Mouse (Mus musculus) kidney, postnatal 0 days (tissue): ENCODE measurements around the gene Polm. TPM values are rescaled to one million over a fixed set of nuclear protein-coding genes. Genes with fewer than 3 reads are reported as not detected.

Source experiments
- ATAC-seq: fragments of 200-750 bp; cut with Nextera tagmentation; replicated peaks from 2 replicates; pipeline ENCODE4 v1.8.0; 2017; ENCODE audit warnings: low read depth, moderate number of reproducible peaks, moderate TSS enrichment, moderate library complexity; ENCODE audit not compliant: low FRiP score
- DNase-seq: peaks from one replicate; pipeline ENCODE4 v3.0.0-alpha.2; 2016; ENCODE audit warnings: low spot score
- H3K27ac ChIP-seq: fragments of 300-500 bp; sonication (generic); 2 replicates; pipeline ENCODE4 v1.5.1; 2014; ENCODE audit warnings: mild to moderate bottlenecking
- H3K27me3 ChIP-seq: fragments of 300-500 bp; sonication (generic); 2 replicates; pipeline ENCODE4 v1.6.1; 2014; ENCODE audit warnings: low read length, mixed read lengths; ENCODE audit not compliant: insufficient read depth
- H3K36me3 ChIP-seq: fragments of 300-500 bp; sonication (generic); 2 replicates; pipeline ENCODE4 v1.6.1; 2014; ENCODE audit warnings: low read length, mixed read lengths; ENCODE audit not compliant: insufficient read depth
- H3K4me1 ChIP-seq: fragments of 300-500 bp; sonication (generic); replicated peaks from 2 replicates; pipeline ENCODE4 v1.6.1; 2014; ENCODE audit warnings: antibody characterized with exemption, low read length, mixed read lengths; ENCODE audit not compliant: insufficient read depth
- H3K4me2 ChIP-seq: fragments of 300-500 bp; sonication (generic); 2 replicates; pipeline ENCODE4 v1.6.1; 2014; ENCODE audit warnings: mild to moderate bottlenecking, low read length, moderate library complexity, mixed read lengths
- H3K4me3 ChIP-seq: fragments of 300-500 bp; sonication (generic); replicated peaks from 2 replicates; pipeline ENCODE4 v1.5.1; 2014; ENCODE audit warnings: low read depth, low read length
- H3K9ac ChIP-seq: fragments of 300-500 bp; sonication (generic); 2 replicates; pipeline ENCODE4 v1.6.1; 2014; ENCODE audit warnings: low read depth, low read length
- H3K9me3 ChIP-seq: fragments of 300-500 bp; sonication (generic); replicated peaks from 2 replicates; pipeline ENCODE4 v1.6.1; 2016; ENCODE audit warnings: low read length, inconsistent platforms, mixed read lengths
- CTCF ChIP-seq: IDR thresholded peaks from 2 replicates; pipeline ENCODE4 v1.5.1; 2016; ENCODE audit warnings: antibody characterized with exemption, low read depth, mild to moderate bottlenecking, moderate library complexity
- WGBS: fragments of 180-500 bp; shearing (Covaris S2); extraction: QIAGEN DNeasy Blood & Tissue Kit; methylation state at CpG from one replicate; pipeline ENCODE4 v1.1.7; 2014; 5-methylcytosine and 5-hydroxymethylcytosine counted together
- polyA plus RNA-seq: library from polyadenylated mRNA; unstranded; fragments of >200 nt; fragmentation: Nextera tagmentation; extraction: Ambion mirVana; gene quantifications from 2 replicates; pipeline ENCODE4 v1.2.1, GENCODE M21; 2015

Gene Polm
- polyA plus RNA-seq, 1 experiment from 2014 or later: 8.7 TPM

DNA sequence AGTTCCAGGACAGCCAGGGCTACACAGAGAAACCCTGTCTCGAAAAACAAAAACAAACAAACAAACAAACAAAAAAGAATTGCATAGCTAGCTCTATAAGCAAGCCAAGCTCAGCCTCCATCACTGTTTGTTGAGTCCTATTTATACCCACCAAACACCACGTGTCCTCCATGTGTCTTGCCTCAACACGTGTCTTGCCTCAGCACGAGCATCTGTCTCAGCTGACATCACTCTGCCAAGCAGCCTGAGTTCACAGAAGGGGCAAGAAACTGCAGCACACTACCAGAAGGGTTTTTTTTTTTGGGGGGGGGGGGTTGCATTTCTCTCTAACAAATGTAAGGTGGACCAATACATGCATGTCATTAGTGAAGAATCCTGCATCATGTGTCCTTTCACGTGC is 12.6 kb upstream of the Polm start:
- no peaks in the 10 kb centered on the region for H3K27me3 ChIP-seq
- H3K9me3 ChIP-seq: no peaks in the 10 kb centered on the region
- H3K4me1 ChIP-seq: 0 out of 2 replicates have a peak, but pooled peaks cover 3% of the 10 kb centered on the region
- WGBS: 44% methylated on average over 5 of the region's 5 CpGs
- no peak for TF ChIP-seq CTCF
- H3K9ac ChIP-seq: no peak overlapping the region
- no peak overlapping the region for H3K4me2 ChIP-seq
- H3K4me3 ChIP-seq: no peak overlapping the region
- DNase-seq: no peak
- no peak for ATAC-seq
- H3K36me3 ChIP-seq: no peaks in the 10 kb centered on the region
- no peak overlapping the region for H3K27ac ChIP-seq

DNA sequence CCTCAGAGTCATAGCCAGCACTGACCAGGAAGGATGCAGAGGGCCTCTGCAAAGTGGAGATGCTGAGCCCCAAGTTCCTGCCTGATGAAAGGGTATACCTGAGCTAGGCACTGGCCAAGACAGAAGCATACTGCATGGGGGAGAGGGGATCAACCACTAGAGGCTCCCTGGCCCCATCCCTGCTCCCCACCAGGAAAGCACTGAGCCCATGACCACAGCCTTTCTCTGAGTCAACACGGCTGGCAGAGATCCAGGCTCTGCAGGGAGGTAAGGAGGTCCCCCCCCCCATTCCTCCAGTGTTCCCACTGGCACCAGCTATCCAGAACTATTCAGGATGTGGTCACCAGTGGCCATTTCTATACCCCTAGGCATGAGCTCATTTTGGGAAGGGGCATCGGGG is 11.5 kb upstream of the Polm start:
- no peak for ATAC-seq
- H3K27ac ChIP-seq: no peak overlapping the region
- H3K9me3 ChIP-seq: no peaks in the 10 kb centered on the region
- no peak for DNase-seq
- H3K4me1 ChIP-seq: 0 out of 2 replicates have a peak, but pooled peaks cover 3% of the 10 kb centered on the region
- no peaks in the 10 kb centered on the region for H3K27me3 ChIP-seq
- no peak overlapping the region for H3K4me2 ChIP-seq
- no peaks in the 10 kb centered on the region for H3K36me3 ChIP-seq
- H3K9ac ChIP-seq: no peak overlapping the region
- WGBS: 69% methylated on average over 2 of the region's 2 CpGs
- TF ChIP-seq CTCF: no peak
- H3K4me3 ChIP-seq: no peak overlapping the region

DNA sequence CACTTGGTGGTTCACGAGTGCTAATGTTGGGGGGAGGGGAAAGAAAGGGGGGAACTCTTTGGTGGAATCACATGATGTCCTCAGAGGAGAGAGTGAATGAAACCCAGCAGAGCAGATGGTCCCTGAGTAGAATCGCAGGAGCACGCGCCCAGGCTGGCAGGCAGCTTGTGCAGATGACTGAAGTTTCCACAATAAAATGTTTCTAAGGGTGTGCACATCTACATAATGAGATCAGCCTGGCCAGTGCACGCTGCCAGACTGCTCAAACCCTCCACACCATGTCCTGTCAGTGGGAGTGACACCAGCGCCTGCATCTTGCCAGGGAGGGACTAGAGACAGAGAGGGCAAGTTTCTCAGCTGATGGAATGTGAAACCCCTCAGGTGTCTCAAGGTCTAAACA is 10.9 kb upstream of the Polm start:
- no peaks in the 10 kb centered on the region for H3K27me3 ChIP-seq
- H3K4me3 ChIP-seq: no peak overlapping the region
- no peak for TF ChIP-seq CTCF
- no peak for DNase-seq
- WGBS: 47% methylated on average over 6 of the region's 6 CpGs
- no peak overlapping the region for H3K9ac ChIP-seq
- H3K36me3 ChIP-seq: no peaks in the 10 kb centered on the region
- H3K4me1 ChIP-seq: 0 out of 2 replicates have a peak, but pooled peaks cover 3% of the 10 kb centered on the region
- no peak overlapping the region for H3K27ac ChIP-seq
- H3K4me2 ChIP-seq: no peak overlapping the region
- H3K9me3 ChIP-seq: no peaks in the 10 kb centered on the region
- ATAC-seq: no peak

DNA sequence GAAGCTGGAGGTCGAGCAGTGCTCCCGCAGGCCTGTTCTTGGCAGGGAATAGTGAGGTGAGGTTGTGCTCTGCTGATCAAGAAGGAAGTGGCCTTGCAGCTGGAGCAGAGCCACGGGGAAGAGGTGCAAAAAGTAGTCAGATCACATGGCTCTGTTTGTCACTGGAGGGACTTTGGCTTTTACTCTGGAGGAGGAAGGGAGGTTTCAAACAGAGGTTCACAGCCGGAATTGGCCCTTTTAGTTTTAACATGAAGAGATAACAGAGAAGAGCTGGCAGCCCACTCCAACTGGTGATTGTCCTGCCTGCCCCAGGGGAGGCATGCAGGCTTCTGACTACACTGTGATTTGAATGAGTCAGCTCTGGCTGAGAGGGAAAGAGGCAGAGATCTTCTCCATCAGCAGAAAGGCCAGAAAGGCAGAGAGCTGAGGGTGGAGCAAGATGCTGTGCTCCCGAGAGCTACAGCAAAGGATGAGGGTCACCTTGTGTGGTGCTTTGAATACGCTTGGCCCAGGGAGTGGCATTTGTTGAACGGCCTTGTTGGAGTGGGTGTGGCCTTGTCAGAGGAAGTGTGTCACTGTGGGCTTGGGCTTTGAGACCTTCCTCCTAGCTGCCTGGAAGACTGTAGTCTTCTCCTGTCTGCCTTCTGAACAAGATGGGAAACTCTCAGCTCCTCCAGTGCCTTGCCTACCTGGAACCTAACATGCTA is 9.0 kb upstream of the Polm start:
- H3K4me2 ChIP-seq: no peak overlapping the region
- WGBS: 50% methylated on average over 7 of the region's 7 CpGs
- DNase-seq (peak; percentile 47), ATAC-seq (peak; percentile 70)
- no peaks in the 10 kb centered on the region for H3K9me3 ChIP-seq
- no peak for TF ChIP-seq CTCF
- 0 out of 2 replicates have a peak, but pooled peaks cover 3% of the 10 kb centered on the region for H3K4me1 ChIP-seq
- no peaks in the 10 kb centered on the region for H3K27me3 ChIP-seq
- H3K27ac ChIP-seq: peak overlapping the region; percentile 58; the same call in 1 of the 2 replicates
- no peaks in the 10 kb centered on the region for H3K36me3 ChIP-seq
- H3K4me3 ChIP-seq: no peak overlapping the region
- no peak overlapping the region for H3K9ac ChIP-seq

DNA sequence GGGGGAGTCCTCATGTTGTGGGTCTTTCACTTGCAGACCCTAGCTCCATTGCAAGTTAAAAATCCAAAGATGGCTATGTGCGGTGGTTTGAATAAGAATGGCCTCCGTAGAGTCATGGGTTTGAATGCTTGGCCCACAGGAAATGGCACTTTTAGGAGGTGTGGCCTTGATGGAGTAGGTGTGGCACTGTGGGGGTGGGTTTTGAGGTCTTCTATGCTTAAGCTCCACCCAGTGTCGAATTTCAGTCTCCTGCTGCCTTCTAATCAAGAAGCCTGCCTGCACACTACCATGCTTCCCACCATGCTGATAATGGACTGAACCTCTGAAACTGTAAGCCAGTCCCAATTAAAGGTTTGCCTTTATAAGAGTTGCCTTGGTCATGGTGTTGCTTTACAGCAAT is 5.3 kb upstream of the Polm start:
- H3K36me3 ChIP-seq: no peaks in the 10 kb centered on the region
- TF ChIP-seq CTCF: no peak
- H3K9ac ChIP-seq: no peak overlapping the region
- 0 out of 2 replicates have a peak, but pooled peaks cover 3% of the 10 kb centered on the region for H3K4me1 ChIP-seq
- 86% methylated on average over 3 of the region's 3 CpGs for WGBS
- DNase-seq: no peak
- no peak overlapping the region for H3K4me2 ChIP-seq
- H3K27ac ChIP-seq: no peak overlapping the region
- H3K4me3 ChIP-seq: no peak overlapping the region
- no peaks in the 10 kb centered on the region for H3K27me3 ChIP-seq
- no peaks in the 10 kb centered on the region for H3K9me3 ChIP-seq
- no peak for ATAC-seq

DNA sequence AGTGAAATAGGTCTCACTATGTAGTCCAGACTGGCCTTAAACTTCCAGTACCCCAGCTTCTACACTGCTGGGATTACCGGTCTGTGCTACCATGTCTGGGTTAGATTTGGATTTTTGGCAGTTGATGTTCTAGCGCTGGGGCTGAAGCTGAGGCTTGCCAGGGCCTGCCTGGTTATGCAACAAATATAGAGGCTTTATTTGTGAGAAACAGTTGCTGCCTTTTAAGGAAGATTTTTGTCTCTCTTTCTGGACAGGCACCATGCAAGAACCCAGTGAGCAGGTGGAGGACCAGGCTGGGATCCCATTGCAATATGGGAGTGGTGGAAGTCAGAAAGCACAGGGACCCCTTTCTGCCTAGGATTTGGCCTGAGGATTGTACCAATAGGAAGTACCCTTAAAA is 3.9 kb upstream of the Polm start:
- Histone ChIP-seq H3K27me3 (no peaks in the 10 kb centered on the region), H3K9ac (no peak overlapping the region), H3K4me3 (no peak overlapping the region), H3K4me1 (0 out of 2 replicates have a peak, but pooled peaks cover 3% of the 10 kb centered on the region), H3K9me3 (no peaks in the 10 kb centered on the region), H3K36me3 (no peaks in the 10 kb centered on the region), H3K4me2 (no peak overlapping the region), H3K27ac (no peak overlapping the region)
- no peak for ATAC-seq
- WGBS: 95% methylated on average over 2 of the region's 2 CpGs
- no peak for TF ChIP-seq CTCF
- no peak for DNase-seq

DNA sequence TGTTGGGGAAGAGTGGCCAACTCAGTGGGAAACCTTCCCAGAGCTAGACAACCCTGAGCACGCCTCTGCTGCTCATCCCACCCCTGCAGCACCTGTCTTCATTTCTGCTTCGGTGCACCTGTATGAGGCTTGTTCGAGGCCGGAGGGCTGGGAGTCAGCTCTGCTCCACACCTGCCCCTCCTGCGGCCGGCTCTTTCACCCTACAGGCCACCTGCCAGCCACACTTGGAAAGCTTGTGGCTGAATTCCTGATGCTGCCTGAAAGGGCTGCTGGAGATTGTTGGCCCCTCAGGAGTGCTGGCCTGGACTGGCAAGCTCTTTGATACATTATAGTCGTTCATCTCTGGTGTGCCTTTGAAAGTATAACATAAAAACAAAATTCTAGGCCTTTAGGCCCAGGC is 2.5 kb upstream of the Polm start:
- no peaks in the 10 kb centered on the region for H3K27me3 ChIP-seq
- DNase-seq (no peak), ATAC-seq (no peak)
- TF ChIP-seq CTCF: no peak
- no peak overlapping the region for H3K4me3 ChIP-seq
- no peaks in the 10 kb centered on the region for H3K36me3 ChIP-seq
- WGBS: 86% methylated on average over 7 of the region's 7 CpGs
- H3K4me1 ChIP-seq: no peaks in the 10 kb centered on the region
- no peak overlapping the region for H3K9ac ChIP-seq
- H3K9me3 ChIP-seq: no peaks in the 10 kb centered on the region
- no peak overlapping the region for H3K4me2 ChIP-seq
- no peak overlapping the region for H3K27ac ChIP-seq
